Mouse (Mus musculus) lung, postnatal 4 days (tissue): ENCODE results near the gene Utrn.

Experiments
- DNase-seq, 2 experiments: peaks; one replicate each; pipeline ENCODE4 v3.0.0; 2021

Utrn gene

DNA sequence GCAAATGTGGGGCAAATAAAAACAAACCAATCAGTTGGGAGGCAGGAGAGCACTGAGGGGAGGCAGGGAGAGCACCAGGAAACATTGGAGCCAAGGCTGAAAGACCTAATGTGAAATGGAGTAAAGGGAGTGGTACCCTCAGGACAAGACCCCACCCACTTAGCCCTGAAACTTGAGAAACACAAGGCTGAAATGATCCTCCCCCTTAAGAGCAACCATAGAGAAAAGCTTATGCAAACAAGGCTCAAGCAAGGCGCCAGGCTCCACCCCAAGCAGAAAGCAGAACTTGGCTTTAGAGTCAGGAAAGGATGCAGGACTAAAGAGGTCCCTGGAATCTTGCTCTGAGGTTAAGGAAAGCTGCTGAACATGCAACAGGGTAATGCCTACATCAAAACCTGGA lies 290.1 kb downstream of the Utrn start:
- peak; percentile 7 to 27 for DNase-seq

DNA sequence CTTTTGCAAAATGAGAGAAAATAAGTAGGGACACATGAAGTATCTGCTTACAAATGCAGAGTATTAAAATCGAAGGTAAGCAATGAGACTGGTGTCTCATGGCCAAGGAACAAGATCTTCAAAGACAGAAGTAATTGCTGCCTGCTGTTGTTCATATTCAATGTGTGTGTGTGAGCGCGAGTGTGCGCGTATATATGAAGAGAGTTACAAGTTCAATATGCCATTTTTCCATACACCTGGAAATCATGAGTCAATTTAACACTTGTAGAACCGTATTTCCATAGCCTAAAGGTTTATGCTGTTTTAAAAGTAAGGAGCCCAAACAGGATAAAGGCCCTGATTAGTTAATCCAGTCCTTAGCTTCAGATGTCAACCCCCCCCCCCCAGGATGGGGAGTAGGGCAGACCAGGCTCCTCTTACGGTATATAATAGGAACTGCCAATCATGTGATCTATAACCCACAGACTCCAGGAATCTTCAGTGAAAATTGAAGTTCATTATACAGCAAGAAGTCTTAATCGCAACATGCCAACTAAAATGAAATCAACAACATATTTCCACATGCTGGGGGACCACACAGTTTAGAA lies 293.2 kb downstream of the Utrn start:
- no peak for DNase-seq

DNA sequence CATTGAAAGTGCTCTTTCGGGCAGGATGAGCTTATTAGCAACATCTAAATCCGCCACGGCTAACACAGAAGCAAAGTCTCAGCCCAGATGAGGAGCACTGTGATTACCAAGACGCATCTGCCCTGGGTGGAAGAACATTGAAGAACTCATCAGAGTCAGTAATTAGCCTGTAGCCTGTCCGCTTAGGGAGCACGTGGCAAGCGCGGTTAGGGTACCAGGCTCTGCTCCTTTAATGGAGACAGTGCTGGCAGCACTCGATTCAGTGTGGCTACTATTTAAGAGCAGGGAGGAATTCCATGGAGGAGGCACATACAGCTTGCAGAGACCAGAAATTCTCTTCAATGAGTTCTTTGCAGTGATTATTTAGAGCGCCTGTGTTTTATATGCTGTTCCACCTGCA lies 294.4 kb downstream of the Utrn start:
- DNase-seq = no peak

DNA sequence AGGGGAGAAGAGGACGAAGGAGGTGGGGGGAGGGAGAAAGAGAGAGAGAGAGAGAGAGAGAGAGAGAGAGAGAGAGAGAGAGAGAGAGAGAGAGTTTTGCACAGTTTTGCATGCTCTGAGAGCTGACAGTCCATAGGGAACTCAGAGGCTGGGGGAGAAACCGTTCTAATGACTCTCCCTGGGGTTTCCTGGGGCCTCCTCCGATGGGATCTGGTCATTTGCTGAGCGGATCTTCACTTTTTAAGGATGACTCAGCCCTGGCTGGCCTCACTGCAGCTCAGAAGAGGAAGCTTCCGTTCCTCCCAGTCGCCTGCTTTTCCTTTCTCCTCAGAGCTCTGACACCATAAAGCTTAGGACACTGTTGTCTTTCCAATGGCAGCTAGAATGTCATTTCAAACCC lies 295.6 kb downstream of the Utrn start:
- peak; percentile 8 to 26 for DNase-seq

DNA sequence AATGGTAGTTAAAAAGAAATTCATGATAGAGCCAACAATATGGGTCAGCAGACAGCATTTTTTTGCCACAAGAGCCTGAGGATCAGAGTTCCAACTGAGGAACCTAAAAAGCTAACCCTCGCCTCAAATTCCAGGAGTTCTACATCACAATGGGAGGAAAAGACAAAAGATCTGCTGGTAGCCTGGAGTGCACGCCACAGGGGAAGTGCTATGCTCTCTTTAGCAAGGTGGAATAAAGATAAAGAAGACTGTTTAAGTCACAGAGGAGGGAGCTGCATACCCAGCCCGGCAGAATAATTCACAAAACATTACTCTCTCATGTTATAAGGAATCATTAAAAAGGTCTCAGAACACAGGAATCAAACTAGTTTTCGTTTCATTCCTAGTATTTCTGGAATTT lies 296.4 kb downstream of the Utrn start:
- DNase-seq = no peak

DNA sequence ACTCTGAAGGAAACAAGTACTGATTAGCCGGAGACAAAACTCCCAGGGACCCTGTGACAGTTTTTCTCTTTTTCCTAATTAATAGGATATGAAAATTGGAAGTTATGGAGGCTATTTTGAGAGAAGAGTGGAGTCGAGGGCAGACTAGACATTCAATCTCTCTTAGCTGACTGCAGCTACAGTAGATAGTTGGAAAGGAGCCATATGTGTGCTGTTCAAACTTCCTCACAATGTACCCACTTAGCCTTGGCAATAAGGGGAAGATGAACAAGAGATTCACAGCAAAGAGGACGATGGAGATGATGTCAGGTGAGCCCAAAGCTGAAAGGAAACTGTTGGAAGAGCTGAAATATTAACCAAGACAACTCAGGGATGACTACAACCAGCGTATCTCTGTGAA lies 304.7 kb downstream of the Utrn start:
- DNase-seq = no peak

DNA sequence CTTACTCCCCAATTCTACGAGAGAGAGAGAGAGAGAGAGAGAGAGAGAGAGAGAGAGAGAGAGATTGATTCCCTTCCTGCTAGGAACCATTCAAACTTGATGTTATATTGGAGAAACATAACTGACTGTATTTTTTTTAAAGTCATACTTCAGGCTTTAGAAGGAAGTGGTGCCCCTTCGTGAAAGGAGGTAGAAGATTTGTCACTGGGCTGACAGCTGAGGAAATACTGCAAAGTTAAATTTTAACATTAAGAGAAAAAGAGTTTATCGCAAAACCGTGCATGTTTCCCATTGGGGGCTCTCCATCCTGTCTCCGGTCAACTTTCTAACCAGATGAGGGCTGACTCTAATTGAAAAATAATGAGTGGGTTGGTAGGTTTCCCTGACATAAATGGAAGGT lies 310.4 kb downstream of the Utrn start:
- DNase-seq = no peak

DNA sequence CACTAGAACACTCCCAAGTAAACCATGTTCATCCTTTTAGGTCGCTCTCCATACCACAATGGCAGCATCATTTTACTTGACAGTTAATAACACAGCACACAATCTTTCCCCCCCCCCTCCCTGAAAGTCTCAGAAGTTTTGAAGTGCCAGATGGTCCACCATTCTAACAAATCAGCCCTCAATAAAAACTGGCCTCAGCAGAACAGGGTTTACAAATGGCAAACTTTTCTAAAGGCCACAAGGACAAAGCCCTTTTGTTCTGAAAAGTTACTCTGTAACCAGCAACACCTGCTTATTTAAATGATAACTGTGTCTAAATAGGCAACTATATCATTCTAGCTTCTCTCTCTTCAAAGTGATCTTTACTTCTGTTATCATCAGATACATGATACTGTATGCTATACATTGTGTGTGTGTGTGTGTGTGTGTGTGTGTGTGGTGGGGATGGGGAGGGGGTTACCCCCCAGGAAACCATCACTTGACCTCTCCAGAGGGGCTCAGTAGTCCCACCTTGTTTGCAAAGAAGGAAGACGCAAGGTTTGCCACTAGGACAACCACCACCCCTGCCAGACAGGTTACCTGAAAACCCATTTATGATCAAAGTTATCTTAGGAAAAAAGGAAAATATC lies 315.0 kb downstream of the Utrn start:
- no peak for DNase-seq

DNA sequence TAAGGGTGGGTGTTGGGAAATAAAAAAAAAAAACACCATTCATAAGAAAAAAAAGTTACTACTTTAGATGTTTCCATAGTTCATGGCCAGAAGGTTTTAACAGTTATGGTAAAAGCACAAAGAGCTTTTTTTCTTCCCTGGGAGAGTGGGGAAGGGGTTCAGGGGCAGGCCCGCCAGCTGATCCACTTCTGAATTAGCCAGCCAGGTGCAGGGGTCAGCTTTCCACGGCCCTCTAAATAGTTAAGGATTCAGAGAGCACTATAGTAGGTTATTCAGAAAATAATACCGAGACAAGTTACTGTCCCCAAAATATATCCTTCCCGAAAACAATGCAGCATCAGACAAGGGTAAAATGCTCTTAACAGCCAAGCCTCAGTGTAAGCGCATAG lies 316.3 kb downstream of the Utrn start:
- no peak for DNase-seq

DNA sequence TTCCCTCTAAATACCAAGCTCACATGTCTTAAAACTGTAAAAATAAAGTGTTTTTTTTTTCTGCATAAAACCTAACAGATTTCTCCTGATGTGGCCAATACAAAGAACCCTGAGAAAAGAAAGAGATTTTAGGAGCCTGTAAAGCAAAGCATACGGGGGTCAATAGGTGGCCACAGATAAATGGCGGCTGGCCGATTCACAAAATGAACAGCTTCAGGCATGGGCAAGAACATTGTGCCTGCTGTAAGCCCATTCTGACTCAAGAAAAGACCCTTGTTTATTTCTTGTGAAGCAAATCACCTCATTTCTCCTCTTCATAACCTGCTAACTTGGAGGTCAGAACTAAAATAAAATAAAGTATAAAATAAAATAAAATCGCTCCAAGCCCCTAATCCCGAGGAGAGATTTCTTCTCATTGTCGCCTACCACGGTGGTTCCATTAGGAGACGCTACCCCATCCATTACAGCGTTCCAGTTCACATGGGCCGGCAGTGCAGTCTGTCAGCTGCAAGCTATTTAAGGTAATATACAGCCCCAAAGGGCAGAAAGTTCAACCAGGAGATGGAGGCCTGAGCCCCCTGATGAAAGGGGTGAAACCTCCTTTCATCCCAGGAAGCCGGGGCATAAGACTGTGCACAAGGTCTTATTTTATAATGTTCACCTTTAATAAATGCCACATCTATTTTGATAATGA lies 316.8 kb downstream of the Utrn start:
- no peak for DNase-seq

DNA sequence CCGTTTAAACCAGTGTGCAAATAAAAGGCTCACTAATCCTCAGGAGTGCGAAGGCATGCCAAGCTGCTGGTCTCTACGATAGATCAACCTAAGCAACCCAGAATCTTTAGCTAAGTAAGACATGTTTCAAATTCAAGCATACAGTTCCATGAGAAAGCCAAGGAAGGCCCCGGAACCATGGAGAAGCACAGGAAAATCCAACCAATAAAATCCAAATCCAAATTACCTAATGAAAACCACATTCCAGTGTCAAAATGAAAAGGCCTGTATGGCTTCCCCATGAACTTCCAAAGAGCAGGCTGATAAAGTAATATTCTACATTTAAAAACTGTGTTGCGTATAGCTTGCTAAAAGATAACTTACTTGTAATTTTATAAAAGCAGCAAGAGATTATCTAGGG lies 317.4 kb downstream of the Utrn start:
- DNase-seq = no peak

DNA sequence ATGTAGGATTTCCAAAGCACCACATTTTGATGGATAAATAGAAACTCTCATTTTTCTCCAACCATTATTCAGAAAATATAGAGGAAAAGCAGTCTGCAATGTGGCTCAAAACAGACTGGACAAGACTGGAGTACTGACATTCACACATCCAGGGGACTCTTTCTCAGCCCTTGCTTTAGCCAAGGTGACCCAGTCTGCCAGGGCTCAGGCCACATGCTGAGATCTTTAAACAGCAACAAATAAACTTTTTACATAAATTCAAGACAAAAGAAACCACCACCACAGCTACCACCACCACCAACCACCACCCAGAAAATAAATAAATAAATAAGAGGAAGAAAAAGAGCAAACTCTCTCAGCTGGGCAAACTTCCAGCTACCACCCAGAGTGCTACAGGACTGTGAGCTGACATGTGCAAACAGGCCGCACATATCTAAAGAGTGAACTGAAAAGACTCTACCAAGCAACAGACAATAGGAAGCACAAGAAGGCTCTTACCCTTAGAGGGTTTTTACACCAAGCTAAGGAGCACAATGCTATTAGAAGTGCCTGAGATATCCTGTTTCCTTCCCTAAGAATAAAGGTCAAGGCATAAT lies 319.1 kb downstream of the Utrn start:
- no peak for DNase-seq

DNA sequence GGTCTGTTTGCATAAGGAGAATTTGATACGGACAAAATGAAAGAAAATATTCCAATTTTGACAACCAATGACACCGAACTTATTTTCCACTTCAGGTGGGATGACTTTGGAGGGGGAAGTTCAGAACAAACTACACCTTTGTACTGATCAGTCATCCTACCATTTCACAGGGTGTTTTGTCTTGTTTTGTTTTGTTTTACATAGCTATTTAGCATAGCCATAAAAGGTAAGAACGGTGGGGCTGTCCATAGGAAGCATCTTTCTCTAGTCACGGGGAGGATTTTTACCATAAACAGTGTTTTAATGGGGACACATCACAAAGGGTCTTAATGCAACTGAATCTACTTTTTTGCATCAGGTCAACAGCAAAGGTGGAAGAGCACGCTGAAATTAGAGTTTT lies 319.9 kb downstream of the Utrn start:
- DNase-seq = no peak

DNA sequence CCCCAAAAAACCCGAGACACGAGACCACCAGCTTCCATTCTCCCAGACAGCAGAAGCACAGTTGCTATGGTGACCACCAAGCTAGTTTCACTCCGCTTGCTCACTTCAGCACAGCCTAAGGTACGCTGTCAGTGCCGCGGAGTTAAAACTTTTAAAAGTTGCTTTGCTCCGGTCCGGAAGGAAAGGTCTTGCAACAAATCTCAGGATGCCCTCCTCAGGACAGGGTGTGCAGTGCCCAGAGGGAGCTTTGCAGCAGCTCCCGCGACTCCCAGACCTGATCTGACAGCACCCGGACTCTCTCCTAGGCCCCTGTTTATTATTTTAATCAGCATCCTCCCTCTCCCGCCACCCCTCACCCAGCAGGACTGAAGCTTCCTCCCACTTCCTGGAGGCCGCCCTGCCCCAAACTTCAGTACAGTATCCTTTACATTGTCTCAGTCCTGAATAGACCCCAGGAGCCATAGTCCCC lies 320.5 kb downstream of the Utrn start:
- peak; percentile 47 to 60 for DNase-seq

DNA sequence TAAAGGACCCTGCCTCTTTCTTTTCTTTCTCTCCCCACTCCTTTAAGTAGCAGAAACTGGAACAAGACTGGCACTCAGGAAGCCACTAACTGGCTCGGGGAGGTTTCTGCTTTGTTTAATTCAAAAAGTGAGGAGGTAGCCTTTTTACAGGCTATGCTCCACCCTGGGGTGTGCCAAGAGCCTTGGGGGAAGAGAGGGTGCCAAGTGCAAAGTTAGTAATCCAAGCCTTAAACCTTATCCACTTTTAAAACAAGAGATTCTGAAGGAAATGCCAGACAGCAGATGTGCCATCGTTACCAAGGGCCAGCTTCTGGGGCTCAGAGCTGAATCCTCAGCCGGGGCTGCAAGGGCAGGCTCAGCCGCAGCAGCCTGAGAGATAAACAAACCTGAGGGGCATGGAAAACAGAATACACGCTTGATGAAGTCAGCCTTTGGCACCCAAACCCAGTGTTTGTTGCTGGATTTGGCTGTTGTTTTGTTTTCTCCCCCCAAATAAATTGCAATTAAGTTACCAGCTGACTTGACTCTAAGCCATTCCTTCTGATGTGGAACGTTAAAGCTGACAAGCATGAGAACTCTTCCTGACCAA lies 322.0 kb downstream of the Utrn start:
- peak in 1 of 2 experiments; percentile 33 for DNase-seq

DNA sequence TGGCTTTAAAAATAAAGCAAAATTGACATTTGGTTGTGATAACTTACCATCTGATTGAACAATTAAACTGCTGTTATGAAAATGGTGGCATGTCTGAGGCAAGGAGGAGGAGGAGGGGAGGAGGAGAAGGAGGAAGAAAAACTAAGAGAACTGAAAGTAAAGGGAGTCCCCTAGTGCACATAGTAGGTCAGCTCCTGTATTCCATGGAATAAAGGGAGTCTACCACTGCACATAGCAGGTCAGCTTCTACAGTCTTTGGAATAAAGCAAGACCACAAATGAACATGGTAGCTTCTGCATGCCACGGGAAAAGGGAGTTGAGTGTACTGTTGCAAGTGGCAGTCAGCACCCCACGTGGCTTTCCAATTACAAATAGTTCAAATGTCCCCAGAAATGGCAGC lies 323.7 kb downstream of the Utrn start:
- no peak for DNase-seq

DNA sequence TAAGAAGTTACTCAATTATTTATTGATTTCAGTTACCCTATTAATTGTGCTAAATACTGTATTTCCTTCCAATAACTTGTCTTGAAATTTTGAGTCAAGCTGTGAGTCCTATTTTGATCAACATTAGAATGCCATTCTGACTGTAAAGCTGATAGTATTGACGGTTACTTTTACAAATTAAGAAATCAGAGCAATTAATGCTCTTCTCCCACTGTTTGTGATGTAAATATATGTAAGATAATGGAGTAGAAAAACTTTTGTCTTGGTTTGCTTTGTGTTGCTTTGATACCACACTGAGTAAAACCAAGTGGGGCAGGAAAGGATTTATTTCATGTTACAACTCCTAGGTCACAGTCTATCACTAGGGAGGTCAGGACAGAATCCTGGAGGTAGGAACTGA lies 327.4 kb downstream of the Utrn start:
- no peak for DNase-seq

DNA sequence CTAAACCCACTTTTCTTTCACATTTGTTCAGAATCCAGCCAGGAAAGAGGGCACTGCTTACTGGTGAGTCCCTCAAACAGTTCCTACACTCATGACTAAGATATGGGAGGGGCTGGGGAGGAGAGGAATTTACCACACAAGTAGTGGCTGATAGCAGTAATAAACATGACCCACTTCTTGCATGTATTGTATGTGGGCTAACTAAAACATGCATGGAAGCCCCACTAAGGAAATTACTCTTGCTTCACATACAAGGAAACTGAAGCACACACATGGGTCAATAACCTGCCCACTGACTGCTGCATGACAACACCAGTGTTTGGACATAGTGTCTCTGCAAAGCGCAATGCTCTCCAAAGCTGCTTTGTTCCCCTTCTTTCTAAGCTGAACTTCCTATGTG lies 333.9 kb downstream of the Utrn start:
- DNase-seq = no peak

DNA sequence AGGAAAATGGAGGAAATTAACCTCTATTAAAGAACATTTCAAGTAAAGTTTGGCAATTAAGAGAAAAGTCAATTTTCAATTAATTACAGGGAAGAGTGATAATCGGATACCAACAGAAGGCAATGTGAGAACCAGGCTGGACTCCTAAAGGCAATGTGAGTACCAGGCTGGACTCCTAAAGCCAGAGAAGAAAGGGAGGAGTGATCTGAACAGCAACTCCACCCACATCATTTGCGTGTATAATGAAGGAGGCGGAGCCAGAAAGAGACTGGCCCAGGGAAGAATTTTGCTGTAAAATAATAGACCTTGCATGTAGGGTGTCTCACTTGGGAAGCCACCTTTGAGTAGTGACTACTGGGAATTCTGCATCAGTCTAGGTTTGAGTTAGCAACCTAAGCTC lies 334.4 kb downstream of the Utrn start:
- no peak for DNase-seq

DNA sequence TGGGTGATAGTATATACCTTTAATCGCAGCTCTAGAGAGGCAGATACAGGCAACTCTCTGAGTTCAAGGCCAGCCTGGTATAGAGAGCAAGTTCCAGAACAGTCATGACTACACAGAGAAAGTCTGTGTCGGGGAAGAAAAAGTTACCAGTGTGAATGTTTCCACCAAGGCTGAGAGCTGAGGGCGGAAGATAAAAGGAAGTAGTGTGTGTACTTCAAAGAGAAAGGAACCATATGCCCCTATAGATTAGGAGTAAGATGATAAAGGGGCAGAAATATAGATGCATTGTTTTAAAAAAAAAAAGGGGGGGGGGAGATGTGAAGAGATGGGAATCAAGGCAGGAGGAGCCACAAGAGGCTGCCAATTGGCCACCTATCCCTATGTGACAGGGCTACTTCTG lies 334.9 kb downstream of the Utrn start:
- DNase-seq = no peak

DNA sequence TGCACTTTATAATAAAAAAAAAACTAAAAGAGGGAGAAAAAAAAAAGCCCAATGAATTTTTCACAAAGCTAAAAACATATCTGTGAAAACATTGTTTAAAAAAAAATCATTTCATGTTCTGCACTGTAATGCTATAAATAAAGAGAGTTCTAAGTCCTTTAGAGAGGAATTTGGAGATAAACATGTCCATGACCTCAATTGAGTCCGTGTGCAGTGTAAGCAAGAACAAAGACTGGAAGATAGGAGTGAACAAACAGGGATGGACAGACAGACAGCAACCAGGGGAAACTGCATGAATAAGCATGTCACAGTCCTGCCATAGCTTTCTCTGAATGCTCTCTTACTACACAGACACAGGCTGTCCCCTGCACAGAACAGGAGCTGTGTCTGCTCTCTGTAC lies 347.1 kb downstream of the Utrn start:
- no peak for DNase-seq

DNA sequence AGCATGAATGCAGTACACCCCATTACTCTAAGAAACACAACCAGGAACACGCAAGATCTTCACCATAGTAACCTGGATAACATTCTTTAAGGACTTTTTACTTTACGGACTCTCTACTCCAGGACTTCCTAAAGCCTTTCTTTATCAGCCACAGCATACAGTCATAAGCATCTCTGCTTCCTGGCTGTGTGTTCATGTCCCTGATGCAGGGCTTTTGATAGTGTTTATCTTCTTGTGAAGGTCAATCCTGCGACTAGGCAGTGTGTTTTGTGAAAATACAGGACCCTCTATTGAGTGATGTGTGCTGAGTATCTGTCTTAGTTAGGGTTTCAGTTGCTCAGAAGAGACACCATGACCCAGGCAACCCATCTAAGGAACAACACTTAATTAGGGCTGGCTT lies 351.0 kb downstream of the Utrn start:
- DNase-seq = no peak

DNA sequence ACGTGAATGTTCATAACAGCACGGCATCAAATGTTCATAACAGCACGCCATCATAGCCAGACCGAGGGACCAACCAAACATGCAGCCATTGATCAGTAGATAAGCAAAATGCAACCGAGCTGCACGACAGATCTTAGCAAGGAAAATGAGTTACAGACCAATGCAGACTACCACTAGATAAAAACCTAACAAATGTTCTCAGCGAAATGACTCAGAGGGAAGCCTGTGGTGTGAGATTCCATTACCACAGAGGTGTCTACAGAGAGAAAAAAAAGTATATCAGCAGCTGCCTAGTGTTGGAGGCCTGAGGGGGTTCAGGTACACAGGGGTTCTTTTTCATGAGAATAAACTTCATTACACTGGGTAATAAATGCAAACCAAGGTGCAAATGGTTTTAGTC lies 363.6 kb downstream of the Utrn start:
- no peak for DNase-seq

DNA sequence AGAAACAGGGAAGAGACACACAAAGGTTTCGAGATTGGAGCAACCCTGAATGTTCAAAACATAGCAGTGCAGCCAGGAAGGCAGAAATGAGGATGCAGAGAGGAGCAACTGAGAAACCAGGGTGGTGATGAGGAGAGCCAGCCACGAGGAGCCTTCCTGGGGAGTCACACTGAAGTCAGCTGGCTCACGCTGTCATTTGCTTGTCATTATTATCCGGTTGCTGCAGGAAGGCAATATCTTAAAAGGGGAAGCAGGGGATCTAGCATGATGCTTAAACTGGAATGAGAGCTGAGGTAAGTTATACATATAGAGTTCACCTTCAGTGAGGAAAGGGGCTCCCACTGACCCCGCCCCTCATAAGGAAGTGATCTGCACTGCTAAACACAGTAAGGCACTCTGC lies 368.7 kb downstream of the Utrn start:
- DNase-seq = no peak
